Mouse (Mus musculus) brain, embryonic 14.5 days (tissue): ENCODE data around the gene Plekhd1.

ENCODE experiments used
- CTCF ChIP-seq: fragments of 200-500 bp; IDR thresholded peaks from 2 replicates; pipeline ENCODE4 v1.5.1; 2012; ENCODE audit warnings: inconsistent platforms, mild to moderate bottlenecking, moderate library complexity, borderline replicate concordance; ENCODE audit not compliant: insufficient read depth, insufficient read length; ENCODE audit errors: extremely low read depth
- POLR2A ChIP-seq: fragments of 200-500 bp; IDR thresholded peaks from 2 replicates; pipeline ENCODE4 v1.6.1; 2012; ENCODE audit warnings: mild to moderate bottlenecking, inconsistent platforms, borderline replicate concordance; ENCODE audit not compliant: poor library complexity, insufficient read depth, insufficient read length, severe bottlenecking; ENCODE audit errors: extremely low read depth

- TF ChIP-seq CTCF (no peak), POLR2A (no peak)
Measured at GRCm38 (mm10) chr12:80762982-80763381, 70.6 kb downstream of the Plekhd1 start.
